Mouse (Mus musculus) lung, embryonic 15.5 days (tissue): ENCODE measurements around the gene Col5a2. TPM values are rescaled to one million over a fixed set of nuclear protein-coding genes. Genes with fewer than 3 reads are reported as not detected.
"Not testable (repeated sequence)": the region's sequence is repeated elsewhere in the genome, so short reads cannot be mapped to it uniquely, and the experiment has no call there.

Source experiments
- ATAC-seq: fragments of 200-750 bp; cut with Nextera tagmentation; 2 replicates; pipeline ENCODE4 v1.8.0; 2017; ENCODE audit warnings: moderate number of reproducible peaks, borderline replicate concordance; ENCODE audit not compliant: low FRiP score, low TSS enrichment; ENCODE audit errors: extremely low read depth
- H3K27ac ChIP-seq: fragments of 300-500 bp; sonication (generic); 2 replicates; pipeline ENCODE4 v1.5.1; 2015; ENCODE audit warnings: moderate library complexity, mild to moderate bottlenecking, inconsistent platforms
- H3K27me3 ChIP-seq: fragments of 300-500 bp; sonication (generic); 2 replicates; pipeline ENCODE4 v1.6.1; 2015; ENCODE audit warnings: inconsistent platforms
- H3K36me3 ChIP-seq: fragments of 300-500 bp; sonication (generic); 2 replicates; pipeline ENCODE4 v1.6.1; 2015; ENCODE audit warnings: inconsistent platforms
- H3K4me1 ChIP-seq: fragments of 300-500 bp; sonication (generic); 2 replicates; pipeline ENCODE4 v1.6.1; 2015; ENCODE audit warnings: inconsistent platforms
- H3K4me2 ChIP-seq: fragments of 300-500 bp; sonication (generic); 2 replicates; pipeline ENCODE4 v1.6.1; 2015; ENCODE audit warnings: inconsistent platforms, mild to moderate bottlenecking, moderate library complexity
- H3K4me3 ChIP-seq: fragments of 300-500 bp; sonication (generic); 2 replicates; pipeline ENCODE4 v1.5.1; 2015; ENCODE audit warnings: mild to moderate bottlenecking, inconsistent platforms
- H3K9ac ChIP-seq: fragments of 300-500 bp; sonication (generic); 2 replicates; pipeline ENCODE4 v1.6.1; 2015; ENCODE audit warnings: inconsistent platforms
- H3K9me3 ChIP-seq: fragments of 300-500 bp; sonication (generic); 2 replicates; pipeline ENCODE4 v1.6.1; 2016; ENCODE audit warnings: inconsistent platforms
- WGBS: fragments of 180-500 bp; shearing (Covaris S2); methylation state at CpG from one replicate; pipeline ENCODE4 v1.1.7; 2015; 5-methylcytosine and 5-hydroxymethylcytosine counted together
- polyA plus RNA-seq: library from polyadenylated mRNA; unstranded; fragments of >200 nt; fragmentation: Nextera tagmentation; extraction: Ambion mirVana; gene quantifications from 2 replicates; pipeline ENCODE4 v1.2.1, GENCODE M21; 2015

Gene Col5a2
- 83.5 and 85.9 TPM in 2 replicates for polyA plus RNA-seq

GRCm38 (mm10) chr1:45502865-45503332, at the start of gene Col5a2:
Gene Col5a2 (minus strand): TSS chr1:45503282.
- Histone ChIP-seq H3K36me3 (no peaks in the 10 kb centered on the region), H3K27ac (peak within 1 kb of the TSS; percentile 90), H3K9me3 (no peaks in the 10 kb centered on the region), H3K27me3 (no peaks in the 10 kb centered on the region), H3K9ac (peak within 1 kb of the TSS; percentile 62), H3K4me2 (peak within 1 kb of the TSS; percentile 51), H3K4me3 (peak within 1 kb of the TSS; percentile 56), H3K4me1 (no peaks in the 10 kb centered on the region)
- 13% methylated on average over 12 of the region's 12 CpGs for WGBS
- peak; percentile 85 for ATAC-seq

GRCm38 (mm10) chr1:45550531-45550930, 47.4 kb upstream of the Col5a2 start:
- Histone ChIP-seq H3K4me2 (no peak overlapping the region), H3K9ac (no peak overlapping the region), H3K9me3 (no peaks in the 10 kb centered on the region), H3K27me3 (no peaks in the 10 kb centered on the region), H3K4me3 (no peak overlapping the region), H3K36me3 (no peaks in the 10 kb centered on the region), H3K4me1 (0 out of 2 replicates have a peak, but pooled peaks cover 4% of the 10 kb centered on the region), H3K27ac (no peak overlapping the region)
- ATAC-seq: no peak
- 38% methylated on average over 4 of the region's 4 CpGs for WGBS

- Histone ChIP-seq H3K9ac (no peak overlapping the region), H3K27me3 (no peaks in the 10 kb centered on the region), H3K4me2 (no peak overlapping the region), H3K36me3 (no peaks in the 10 kb centered on the region), H3K9me3 (no peaks in the 10 kb centered on the region), H3K27ac (peak overlapping the region; percentile 68; the same call in 1 of the 2 replicates), H3K4me3 (no peak overlapping the region), H3K4me1 (peaks cover 6% of the 10 kb centered on the region; the same call in 1 of the 2 replicates)
- ATAC-seq: peak; percentile 94
- 6% methylated on average over 1 of the region's 1 CpGs for WGBS
Observed at GRCm38 (mm10) chr1:45541888-45542287, 38.8 kb upstream of the Col5a2 start.

- Histone ChIP-seq H3K27ac (0 out of 2 replicates have a peak overlapping the region, but pooled peaks have one; percentile 68), H3K4me3 (no peak overlapping the region), H3K9ac (no peak overlapping the region), H3K9me3 (no peaks in the 10 kb centered on the region), H3K27me3 (no peaks in the 10 kb centered on the region), H3K4me2 (0 out of 2 replicates have a peak overlapping the region, but pooled peaks have one; percentile 18), H3K36me3 (no peaks in the 10 kb centered on the region), H3K4me1 (peaks cover 6% of the 10 kb centered on the region; the same call in 1 of the 2 replicates)
- WGBS: 19% methylated on average over 2 of the region's 2 CpGs
- peak; percentile 51; the same call in 1 of the 2 replicates for ATAC-seq
Observed at GRCm38 (mm10) chr1:45541161-45541560, 38.1 kb upstream of the Col5a2 start.

- Histone ChIP-seq H3K4me2 (no peak overlapping the region), H3K9ac (no peak overlapping the region), H3K36me3 (no peaks in the 10 kb centered on the region), H3K27me3 (no peaks in the 10 kb centered on the region), H3K4me1 (no peaks in the 10 kb centered on the region), H3K9me3 (no peaks in the 10 kb centered on the region), H3K27ac (no peak overlapping the region), H3K4me3 (no peak overlapping the region)
- WGBS: 76% methylated on average over 2 of the region's 2 CpGs
- ATAC-seq: no peak
Observed at GRCm38 (mm10) chr1:45531486-45531885, 28.4 kb upstream of the Col5a2 start.

GRCm38 (mm10) chr1:45527476-45527875, 24.4 kb upstream of the Col5a2 start:
- H3K4me2 ChIP-seq, ATAC-seq: not testable (repeated sequence)

GRCm38 (mm10) chr1:45523601-45524000, 20.5 kb upstream of the Col5a2 start:
- Histone ChIP-seq H3K4me1 (no peaks in the 10 kb centered on the region), H3K27me3 (no peaks in the 10 kb centered on the region), H3K9ac (no peak overlapping the region), H3K27ac (no peak overlapping the region), H3K36me3 (no peaks in the 10 kb centered on the region), H3K4me2 (no peak overlapping the region), H3K4me3 (no peak overlapping the region), H3K9me3 (no peaks in the 10 kb centered on the region)
- no peak for ATAC-seq
- WGBS: 81% methylated on average over 3 of the region's 3 CpGs

More at GRCm38 (mm10) chr1:45527476-45527875, 24.4 kb upstream of the Col5a2 start:
- not testable (repeated sequence) for H3K4me1 ChIP-seq, H3K9ac ChIP-seq, H3K9me3 ChIP-seq, H3K36me3 ChIP-seq, H3K4me3 ChIP-seq, H3K27me3 ChIP-seq, H3K27ac ChIP-seq

GRCm38 (mm10) chr1:45521486-45521885, 18.4 kb upstream of the Col5a2 start:
- Histone ChIP-seq H3K4me1 (no peaks in the 10 kb centered on the region), H3K9me3 (no peaks in the 10 kb centered on the region), H3K4me2 (no peak overlapping the region), H3K36me3 (no peaks in the 10 kb centered on the region), H3K27ac (no peak overlapping the region), H3K27me3 (no peaks in the 10 kb centered on the region), H3K9ac (no peak overlapping the region), H3K4me3 (no peak overlapping the region)
- ATAC-seq: no peak
- WGBS: 73% methylated on average over 2 of the region's 2 CpGs

- peak overlapping the region; percentile 62 for H3K9ac ChIP-seq
- no peaks in the 10 kb centered on the region for H3K27me3 ChIP-seq
- no peaks in the 10 kb centered on the region for H3K9me3 ChIP-seq
- H3K4me3 ChIP-seq: peak overlapping the region; percentile 56
- H3K4me2 ChIP-seq: peak overlapping the region; percentile 51
- H3K4me1 ChIP-seq: no peaks in the 10 kb centered on the region
- no peaks in the 10 kb centered on the region for H3K36me3 ChIP-seq
- 3% methylated on average over 11 of the region's 11 CpGs for WGBS
- peak; percentile 6; the same call in 1 of the 2 replicates for ATAC-seq
- H3K27ac ChIP-seq: peak overlapping the region; percentile 90
Observed at GRCm38 (mm10) chr1:45502241-45502741, 791 bp downstream of the Col5a2 start.

GRCm38 (mm10) chr1:45501437-45501836, 1.6 kb downstream of the Col5a2 start:
- Histone ChIP-seq H3K27ac (peak overlapping the region; percentile 90), H3K9ac (peak overlapping the region; percentile 62), H3K4me1 (no peaks in the 10 kb centered on the region), H3K36me3 (no peaks in the 10 kb centered on the region), H3K9me3 (no peaks in the 10 kb centered on the region), H3K27me3 (no peaks in the 10 kb centered on the region), H3K4me3 (peak overlapping the region; percentile 56), H3K4me2 (peak overlapping the region; percentile 51)
- no peak for ATAC-seq
- 26% methylated on average over 6 of the region's 6 CpGs for WGBS

- Histone ChIP-seq H3K9me3 (no peaks in the 10 kb centered on the region), H3K27me3 (no peaks in the 10 kb centered on the region), H3K9ac (no peak overlapping the region), H3K4me3 (no peak overlapping the region), H3K36me3 (no peaks in the 10 kb centered on the region), H3K4me2 (no peak overlapping the region; the same call in 1 of the 2 replicates), H3K4me1 (no peaks in the 10 kb centered on the region), H3K27ac (no peak overlapping the region)
- WGBS: 64% methylated on average over 6 of the region's 6 CpGs
- ATAC-seq: no peak
Observed at GRCm38 (mm10) chr1:45500456-45500855, 2.6 kb downstream of the Col5a2 start.

GRCm38 (mm10) chr1:45495025-45495424, 8.1 kb downstream of the Col5a2 start:
- H3K27me3 ChIP-seq: no peaks in the 10 kb centered on the region
- H3K36me3 ChIP-seq: no peaks in the 10 kb centered on the region
- no peaks in the 10 kb centered on the region for H3K9me3 ChIP-seq
- no peak for ATAC-seq
- no peak overlapping the region for H3K27ac ChIP-seq
- no peak overlapping the region for H3K4me2 ChIP-seq
- no peak overlapping the region for H3K9ac ChIP-seq
- WGBS: 87% methylated on average over 2 of the region's 2 CpGs
- H3K4me1 ChIP-seq: no peaks in the 10 kb centered on the region
- H3K4me3 ChIP-seq: no peak overlapping the region
